Mouse (Mus musculus): ENCODE measurements at regions not wholly inside any gene's neighbourhood (a gene's known extent, or its start where the extent isn't known, plus 50 kb on each side); places are given as distances from the start of the nearest gene placed in this dataset.

- Histone ChIP-seq H3K27me3 (ENCODE audit: control insufficient read depth, insufficient read depth, low read length) (no peaks in the 10 kb centered on the region), H3K9me3 (ENCODE audit: control insufficient read depth, low read length) (no peaks in the 10 kb centered on the region), H3K4me2 (ENCODE audit: low read length) (no peak overlapping the region), H3K4me3 (replicated peaks; ENCODE audit: low read depth, low read length) (no peak overlapping the region), H3K9ac (replicated peaks; ENCODE audit: low read length) (no peak overlapping the region), H3K4me1 (ENCODE audit: control insufficient read depth, insufficient read depth, low read length) (no peaks in the 10 kb centered on the region), H3K27ac (replicated peaks; ENCODE audit: low read depth, low read length) (no peak overlapping the region), H3K36me3 (ENCODE audit: control insufficient read depth, insufficient read depth, low read length) (no peaks in the 10 kb centered on the region)
- 76% methylated on average over 2 of the region's 2 CpGs for WGBS
- ATAC-seq (ENCODE audit: low FRiP score, low TSS enrichment) (no peak), DNase-seq (no peak)
Measured at GRCm38 (mm10) chr8:116137765-116138164, 367.0 kb upstream of the Dynlrb2 start.

GRCm38 (mm10) chr8:116133503-116133902 is 371.3 kb upstream of the Dynlrb2 start:
- 94% methylated on average over 2 of the region's 2 CpGs for WGBS
- H3K9me3 ChIP-seq (ENCODE audit: control insufficient read depth, low read length) = no peaks in the 10 kb centered on the region
- no peaks in the 10 kb centered on the region for H3K27me3 ChIP-seq (ENCODE audit: control insufficient read depth, insufficient read depth, low read length)
- DNase-seq (no peak), ATAC-seq (ENCODE audit: low FRiP score, low TSS enrichment) (no peak)
- no peaks in the 10 kb centered on the region for H3K4me1 ChIP-seq (ENCODE audit: control insufficient read depth, insufficient read depth, low read length)
- no peak overlapping the region for H3K4me3 ChIP-seq (replicated peaks; ENCODE audit: low read depth, low read length)
- H3K27ac ChIP-seq (replicated peaks; ENCODE audit: low read depth, low read length) = no peak overlapping the region
- no peak overlapping the region for H3K4me2 ChIP-seq (ENCODE audit: low read length)
- no peaks in the 10 kb centered on the region for H3K36me3 ChIP-seq (ENCODE audit: control insufficient read depth, insufficient read depth, low read length)
- no peak overlapping the region for H3K9ac ChIP-seq (replicated peaks; ENCODE audit: low read length)

GRCm38 (mm10) chr8:116133084-116133483 is 371.7 kb upstream of the Dynlrb2 start:
- WGBS = 92% methylated on average over 3 of the region's 3 CpGs
- no peaks in the 10 kb centered on the region for H3K4me1 ChIP-seq (ENCODE audit: control insufficient read depth, insufficient read depth, low read length)
- H3K4me2 ChIP-seq (ENCODE audit: low read length) = no peak overlapping the region
- H3K27ac ChIP-seq (replicated peaks; ENCODE audit: low read depth, low read length) = no peak overlapping the region
- H3K9me3 ChIP-seq (ENCODE audit: control insufficient read depth, low read length) = no peaks in the 10 kb centered on the region
- H3K4me3 ChIP-seq (replicated peaks; ENCODE audit: low read depth, low read length) = no peak overlapping the region
- H3K36me3 ChIP-seq (ENCODE audit: control insufficient read depth, insufficient read depth, low read length) = no peaks in the 10 kb centered on the region
- H3K9ac ChIP-seq (replicated peaks; ENCODE audit: low read length) = no peak overlapping the region
- ATAC-seq (ENCODE audit: low FRiP score, low TSS enrichment) (no peak), DNase-seq (no peak)
- H3K27me3 ChIP-seq (ENCODE audit: control insufficient read depth, insufficient read depth, low read length) = no peaks in the 10 kb centered on the region

- Histone ChIP-seq H3K9me3 (ENCODE audit: control insufficient read depth, low read length) (no peaks in the 10 kb centered on the region), H3K27me3 (ENCODE audit: control insufficient read depth, insufficient read depth, low read length) (no peaks in the 10 kb centered on the region), H3K4me3 (replicated peaks; ENCODE audit: low read depth, low read length) (no peak overlapping the region), H3K4me1 (ENCODE audit: control insufficient read depth, insufficient read depth, low read length) (0 out of 2 replicates have a peak, but pooled peaks cover 5% of the 10 kb centered on the region), H3K4me2 (ENCODE audit: low read length) (no peak overlapping the region), H3K27ac (replicated peaks; ENCODE audit: low read depth, low read length) (no peak overlapping the region), H3K9ac (replicated peaks; ENCODE audit: low read length) (no peak overlapping the region), H3K36me3 (ENCODE audit: control insufficient read depth, insufficient read depth, low read length) (no peaks in the 10 kb centered on the region)
- ATAC-seq (ENCODE audit: low FRiP score, low TSS enrichment) (no peak), DNase-seq (no peak)
- WGBS = 88% methylated on average over 13 of the region's 13 CpGs
Measured at GRCm38 (mm10) chr8:116120067-116120466, 384.7 kb upstream of the Dynlrb2 start.

- 87% methylated on average over 2 of the region's 2 CpGs for WGBS
- Histone ChIP-seq H3K9ac (replicated peaks; ENCODE audit: low read length) (no peak overlapping the region), H3K4me1 (ENCODE audit: control insufficient read depth, insufficient read depth, low read length) (0 out of 2 replicates have a peak, but pooled peaks cover 5% of the 10 kb centered on the region), H3K27ac (replicated peaks; ENCODE audit: low read depth, low read length) (no peak overlapping the region), H3K4me2 (ENCODE audit: low read length) (no peak overlapping the region), H3K4me3 (replicated peaks; ENCODE audit: low read depth, low read length) (no peak overlapping the region), H3K9me3 (ENCODE audit: control insufficient read depth, low read length) (no peaks in the 10 kb centered on the region), H3K27me3 (ENCODE audit: control insufficient read depth, insufficient read depth, low read length) (0 out of 2 replicates have a peak, but pooled peaks cover 6% of the 10 kb centered on the region), H3K36me3 (ENCODE audit: control insufficient read depth, insufficient read depth, low read length) (no peaks in the 10 kb centered on the region)
- ATAC-seq (ENCODE audit: low FRiP score, low TSS enrichment) = no peak
- no peak for DNase-seq
Measured at GRCm38 (mm10) chr8:116117919-116118318, 386.9 kb upstream of the Dynlrb2 start.

DNA sequence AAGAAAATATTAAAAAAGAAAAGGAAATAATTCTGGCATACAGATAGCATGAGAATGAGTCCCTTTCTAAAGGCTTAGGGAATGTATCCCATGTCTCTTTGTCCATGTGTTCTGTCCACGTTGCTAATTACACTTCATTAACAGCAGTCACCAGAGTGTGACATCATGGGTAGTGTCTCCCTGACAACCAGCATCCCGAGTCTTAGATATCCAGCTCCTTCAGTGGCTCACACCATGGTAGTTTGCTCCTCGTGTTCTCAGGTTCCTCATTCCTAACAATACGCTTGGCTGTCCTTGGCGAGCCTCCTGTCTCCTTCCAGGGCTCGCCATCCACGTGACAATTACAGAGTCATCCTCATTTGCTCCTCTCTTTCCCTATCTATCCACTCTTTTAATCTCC is 388.1 kb upstream of the Dynlrb2 start:
- 0 out of 2 replicates have a peak, but pooled peaks cover 5% of the 10 kb centered on the region for H3K4me1 ChIP-seq (ENCODE audit: control insufficient read depth, insufficient read depth, low read length)
- H3K27ac ChIP-seq (replicated peaks; ENCODE audit: low read depth, low read length) = no peak overlapping the region
- no peak overlapping the region for H3K4me3 ChIP-seq (replicated peaks; ENCODE audit: low read depth, low read length)
- 0 out of 2 replicates have a peak overlapping the region, but pooled peaks have one; percentile 5 for H3K4me2 ChIP-seq (ENCODE audit: low read length)
- no peaks in the 10 kb centered on the region for H3K9me3 ChIP-seq (ENCODE audit: control insufficient read depth, low read length)
- DNase-seq (peak; percentile 49), ATAC-seq (ENCODE audit: low FRiP score, low TSS enrichment) (no peak)
- 22% methylated on average over 7 of the region's 7 CpGs for WGBS
- H3K36me3 ChIP-seq (ENCODE audit: control insufficient read depth, insufficient read depth, low read length) = no peaks in the 10 kb centered on the region
- no peak overlapping the region for H3K9ac ChIP-seq (replicated peaks; ENCODE audit: low read length)
- H3K27me3 ChIP-seq (ENCODE audit: control insufficient read depth, insufficient read depth, low read length) = peaks cover 6% of the 10 kb centered on the region; the same call in 1 of the 2 replicates

DNA sequence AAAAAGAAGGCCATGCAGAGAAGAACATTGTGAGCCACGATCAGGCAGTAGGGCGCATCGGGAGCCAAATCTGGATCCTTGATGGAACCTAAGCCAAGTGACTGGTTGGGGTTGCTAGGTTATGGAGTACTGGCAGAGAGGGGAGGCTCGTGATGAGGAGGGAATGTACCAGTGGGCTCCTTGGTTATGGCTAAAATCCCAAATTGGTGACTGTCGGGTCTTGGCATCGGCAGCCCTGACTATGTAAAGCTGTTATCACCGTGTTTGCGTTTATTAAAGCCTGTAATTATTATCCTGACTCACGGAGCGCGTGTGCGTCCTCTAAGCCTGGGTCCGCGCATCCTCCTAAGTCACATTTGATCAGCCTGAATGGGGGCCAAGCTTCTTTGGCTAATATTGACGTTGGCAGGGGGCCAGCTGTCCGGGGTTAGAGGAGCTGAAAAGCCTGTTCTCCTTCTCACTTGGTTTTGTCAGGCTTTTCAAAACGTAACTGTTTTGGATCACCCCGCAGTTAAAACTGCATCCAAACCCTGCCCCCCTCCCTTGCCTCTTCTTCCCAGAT is 388.9 kb upstream of the Dynlrb2 start:
- Histone ChIP-seq H3K9ac (replicated peaks; ENCODE audit: low read length) (no peak overlapping the region), H3K27me3 (ENCODE audit: control insufficient read depth, insufficient read depth, low read length) (peaks cover 6% of the 10 kb centered on the region; the same call in 1 of the 2 replicates), H3K36me3 (ENCODE audit: control insufficient read depth, insufficient read depth, low read length) (no peaks in the 10 kb centered on the region), H3K9me3 (ENCODE audit: control insufficient read depth, low read length) (no peaks in the 10 kb centered on the region), H3K4me3 (replicated peaks; ENCODE audit: low read depth, low read length) (no peak overlapping the region), H3K27ac (replicated peaks; ENCODE audit: low read depth, low read length) (no peak overlapping the region), H3K4me1 (ENCODE audit: control insufficient read depth, insufficient read depth, low read length) (0 out of 2 replicates have a peak, but pooled peaks cover 7% of the 10 kb centered on the region), H3K4me2 (ENCODE audit: low read length) (peak overlapping the region; percentile 39)
- ATAC-seq (ENCODE audit: low FRiP score, low TSS enrichment) (peak; percentile 63; the same call in 1 of the 2 replicates), DNase-seq (peak; percentile 83)
- WGBS = 15% methylated on average over 18 of the region's 18 CpGs

GRCm38 (mm10) chr8:116114978-116115377 is 389.8 kb upstream of the Dynlrb2 start:
- H3K27ac ChIP-seq (replicated peaks; ENCODE audit: low read depth, low read length) = no peak overlapping the region
- H3K36me3 ChIP-seq (ENCODE audit: control insufficient read depth, insufficient read depth, low read length) = no peaks in the 10 kb centered on the region
- DNase-seq = no peak
- H3K4me2 ChIP-seq (ENCODE audit: low read length) = no peak overlapping the region
- WGBS = 83% methylated on average over 2 of the region's 2 CpGs
- peaks cover 6% of the 10 kb centered on the region; the same call in 1 of the 2 replicates for H3K27me3 ChIP-seq (ENCODE audit: control insufficient read depth, insufficient read depth, low read length)
- no peak overlapping the region for H3K9ac ChIP-seq (replicated peaks; ENCODE audit: low read length)
- H3K4me3 ChIP-seq (replicated peaks; ENCODE audit: low read depth, low read length) = no peak overlapping the region
- no peak for ATAC-seq (ENCODE audit: low FRiP score, low TSS enrichment)
- H3K4me1 ChIP-seq (ENCODE audit: control insufficient read depth, insufficient read depth, low read length) = 0 out of 2 replicates have a peak, but pooled peaks cover 7% of the 10 kb centered on the region
- no peaks in the 10 kb centered on the region for H3K9me3 ChIP-seq (ENCODE audit: control insufficient read depth, low read length)

- Histone ChIP-seq H3K4me2 (ENCODE audit: low read length) (no peak overlapping the region), H3K27ac (replicated peaks; ENCODE audit: low read depth, low read length) (no peak overlapping the region), H3K4me3 (replicated peaks; ENCODE audit: low read depth, low read length) (no peak overlapping the region), H3K9me3 (ENCODE audit: control insufficient read depth, low read length) (no peaks in the 10 kb centered on the region), H3K27me3 (ENCODE audit: control insufficient read depth, insufficient read depth, low read length) (peaks cover 6% of the 10 kb centered on the region; the same call in 1 of the 2 replicates), H3K4me1 (ENCODE audit: control insufficient read depth, insufficient read depth, low read length) (0 out of 2 replicates have a peak, but pooled peaks cover 7% of the 10 kb centered on the region), H3K36me3 (ENCODE audit: control insufficient read depth, insufficient read depth, low read length) (no peaks in the 10 kb centered on the region), H3K9ac (replicated peaks; ENCODE audit: low read length) (no peak overlapping the region)
- 80% methylated on average over 2 of the region's 2 CpGs for WGBS
- ATAC-seq (ENCODE audit: low FRiP score, low TSS enrichment) (no peak), DNase-seq (peak; percentile 27)
Measured at GRCm38 (mm10) chr8:116114502-116114901, 390.3 kb upstream of the Dynlrb2 start.

Measured in midbrain, embryonic 14.5 days (tissue).